Mouse (Mus musculus): ENCODE data around the gene Krt6b.

GRCm38 (mm10) chr15:101697326-101698188, 17.5 kb upstream of the Krt6b start:
- TF ChIP-seq ZKSCAN1 (IDR thresholded peaks at IDR 0.05; ENCODE audit: low read depth, low read length): no peak
- no peak for TF ChIP-seq ZMIZ1 (IDR thresholded peaks at IDR 0.05; ENCODE audit: low read depth, low read length)
- no peak for TF ChIP-seq POLR2A (IDR thresholded peaks at IDR 0.05; ENCODE audit: control insufficient read depth in 1 of 2, insufficient read depth in 1 of 2, low read depth in 1 of 2, low read length in 2 of 2, poor library complexity in 1 of 2)
- no peak for TF ChIP-seq CTCF (IDR thresholded peaks at IDR 0.05 in 2 of 3, conservative IDR thresholded peaks at IDR 0.05 in 1 of 3; ENCODE audit: control insufficient read depth in 1 of 3, insufficient read depth in 1 of 3, low read depth in 2 of 3, low read length in 3 of 3, poor library complexity in 1 of 3, severe bottlenecking in 1 of 3)
